Mouse (Mus musculus) liver, postnatal 0 days (tissue): ENCODE results near the gene Ttll2.
"Not testable (repeated sequence)": the region's sequence is repeated elsewhere in the genome, so short reads cannot be mapped to it uniquely, and the experiment has no call there.

ENCODE experiments used
- CTCF ChIP-seq: sonication (generic); IDR thresholded peaks from 2 replicates; pipeline ENCODE4 v1.5.1; 2016; ENCODE audit warnings: antibody characterized with exemption, low read depth
- EP300 ChIP-seq: IDR thresholded peaks from 2 replicates; pipeline ENCODE4 v1.6.1; 2016; ENCODE audit warnings: antibody characterized with exemption, low read depth, mild to moderate bottlenecking

- not testable (repeated sequence) for TF ChIP-seq CTCF, EP300
These were observed 36.7 kb downstream of the Ttll2 start for GRCm38 (mm10) chr17:7315693-7316382.
